Mouse (Mus musculus) NIH3T3 (cell line): ENCODE results near the gene Endou.

ENCODE experiments used
- DNase-seq: peaks from one replicate; pipeline ENCODE4 v3.0.0-alpha.2; 2012; ENCODE audit warnings: low read depth

Gene Endou

GRCm38 (mm10) chr15:97754476-97754875 is 23.3 kb upstream of the Endou start:
- DNase-seq: peak; percentile 59

- DNase-seq: no peak
Observed at GRCm38 (mm10) chr15:97752491-97752890, 21.4 kb upstream of the Endou start.

GRCm38 (mm10) chr15:97751676-97752075 is 20.5 kb upstream of the Endou start:
- no peak for DNase-seq

GRCm38 (mm10) chr15:97750697-97751096 is 19.6 kb upstream of the Endou start:
- DNase-seq: peak; percentile 92

GRCm38 (mm10) chr15:97749841-97750240 is 18.7 kb upstream of the Endou start:
- no peak for DNase-seq

- no peak for DNase-seq
Observed at GRCm38 (mm10) chr15:97749397-97749796, 18.3 kb upstream of the Endou start.

- no peak for DNase-seq
Observed at GRCm38 (mm10) chr15:97748964-97749363, 17.8 kb upstream of the Endou start.

GRCm38 (mm10) chr15:97748309-97748708 is 17.2 kb upstream of the Endou start:
- no peak for DNase-seq

- DNase-seq: no peak
Observed at GRCm38 (mm10) chr15:97747486-97747885, 16.3 kb upstream of the Endou start.

- no peak for DNase-seq
Observed at GRCm38 (mm10) chr15:97746748-97747147, 15.6 kb upstream of the Endou start.

- DNase-seq: no peak
Observed at GRCm38 (mm10) chr15:97746278-97746677, 15.1 kb upstream of the Endou start.

GRCm38 (mm10) chr15:97745331-97745730 is 14.2 kb upstream of the Endou start:
- DNase-seq: no peak

GRCm38 (mm10) chr15:97744930-97745329 is 13.8 kb upstream of the Endou start:
- DNase-seq: no peak

GRCm38 (mm10) chr15:97743961-97744525 is 12.9 kb upstream of the Endou start:
- no peak for DNase-seq

GRCm38 (mm10) chr15:97743210-97743609 is 12.1 kb upstream of the Endou start:
- DNase-seq: no peak

GRCm38 (mm10) chr15:97742600-97742999 is 11.5 kb upstream of the Endou start:
- DNase-seq: no peak

GRCm38 (mm10) chr15:97742074-97742473 is 10.9 kb upstream of the Endou start:
- DNase-seq: no peak

GRCm38 (mm10) chr15:97741662-97742061 is 10.5 kb upstream of the Endou start:
- DNase-seq: no peak

- DNase-seq: no peak
Observed at GRCm38 (mm10) chr15:97740283-97740732, 9.2 kb upstream of the Endou start.

- DNase-seq: no peak
Observed at GRCm38 (mm10) chr15:97738923-97739322, 7.8 kb upstream of the Endou start.

- no peak for DNase-seq
Observed at GRCm38 (mm10) chr15:97731988-97732387, 849 bp upstream of the Endou start.

GRCm38 (mm10) chr15:97730365-97730764 is 774 bp downstream of the Endou start:
- no peak for DNase-seq

GRCm38 (mm10) chr15:97728804-97729203 is 2.3 kb downstream of the Endou start:
- DNase-seq: peak; percentile 16

- DNase-seq: no peak
Observed at GRCm38 (mm10) chr15:97728394-97728793, 2.7 kb downstream of the Endou start.
